Mouse (Mus musculus) adrenal gland, adult 18-20 months (tissue): ENCODE measurements around the gene Ly6g6f. TPM values are rescaled to one million over a fixed set of nuclear protein-coding genes. Genes with fewer than 3 reads are reported as not detected.

Experiments used
- DNase-seq, 2 experiments: peaks; one replicate each; pipeline ENCODE4 v3.0.0; 2021 to 2022; ENCODE audit warnings: low spot score in 2 of 2
- total RNA-seq, 2 experiments: library from RNA; stranded (reverse); gene quantifications; 1 replicate in 1 of 2; 2 replicates in 1 of 2; pipeline ENCODE4 v1.2.3; 2021

The Ly6g6f gene
- total RNA-seq, 2 experiments from 2014 or later, result not detected

DNA sequence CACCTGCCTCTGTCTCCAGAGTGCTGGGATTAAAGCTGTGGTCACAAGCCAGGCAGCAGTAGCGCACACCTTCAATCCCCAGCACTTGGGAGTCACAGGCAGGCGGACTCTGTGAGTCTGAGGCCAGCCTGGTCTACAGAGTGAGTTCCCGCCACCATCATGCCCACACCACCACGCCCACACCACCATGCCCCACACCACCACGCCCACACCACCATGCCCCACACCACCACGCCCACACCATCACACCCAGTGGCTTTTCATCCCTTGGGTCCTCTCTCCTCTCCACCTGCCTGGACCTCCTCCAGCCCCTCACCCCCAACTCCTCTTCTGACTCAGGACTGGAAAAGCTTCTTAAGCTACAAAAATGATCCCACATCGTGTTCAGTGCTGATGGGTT is 53.5 kb downstream of the Ly6g6f start:
- no peak for DNase-seq

DNA sequence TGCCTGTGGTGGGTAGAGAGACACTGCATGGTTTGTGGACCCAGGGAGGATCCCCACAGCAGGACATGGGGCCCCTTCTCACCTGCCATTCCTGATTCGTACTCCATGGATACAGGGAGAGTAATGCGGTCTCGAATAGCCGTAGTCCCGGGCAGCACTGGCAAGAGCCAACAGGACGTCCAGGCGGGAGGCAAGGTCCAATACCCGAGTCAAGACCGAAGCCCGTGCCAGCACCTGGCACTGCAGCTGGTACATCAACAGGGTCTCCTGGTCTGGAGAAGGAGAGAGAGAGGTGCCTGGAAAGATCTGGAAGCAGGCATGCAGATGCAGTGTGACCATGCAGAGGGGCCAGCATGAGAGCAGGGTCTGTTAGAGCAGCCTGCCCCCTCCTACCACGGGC is 54.1 kb downstream of the Ly6g6f start:
- DNase-seq, result no peak

Other genes with a start within 250 kb of the Ly6g6f start
- 10 to 100 TPM; 54.2 to 62.5 TPM for gene Stk19, start 248.7 kb downstream of the Ly6g6f start, total RNA-seq
- 10 to 100 TPM; 75.5 to 82.1 TPM for gene Dxo, start 248.6 kb downstream of the Ly6g6f start, total RNA-seq
- gene Skiv2l, start 235.4 kb downstream of the Ly6g6f start, total RNA-seq, result 10 to 100 TPM; 60.8 to 65.9 TPM
- 10 to 100 TPM; 46.1 to 54.5 TPM for gene Nelfe, start 235.2 kb downstream of the Ly6g6f start, total RNA-seq
- gene Cfb, start 223.1 kb downstream of the Ly6g6f start, total RNA-seq, result 10 to 100 TPM; 14.6 to 38.9 TPM
- gene Zbtb12, start 206.1 kb downstream of the Ly6g6f start, total RNA-seq, result 10 to 100 TPM in 1 of 2 experiments, 1 to 10 TPM in 1; 9.9 to 12.4 TPM
- under 1 TPM in 1 of 2 experiments, not detected in 1; 0.19 TPM for gene Gm20547, start 203.6 kb downstream of the Ly6g6f start, total RNA-seq
- gene C2, start 187.3 kb downstream of the Ly6g6f start, total RNA-seq, result 10 to 100 TPM; 88.3 to 89.2 TPM
- 100 to 1,000 TPM; 101 to 144 TPM for gene Ehmt2, start 187.1 kb downstream of the Ly6g6f start, total RNA-seq
- gene Slc44a4, start 171.1 kb downstream of the Ly6g6f start, total RNA-seq, result under 1 TPM; 0.30 to 0.51 TPM
- gene Neu1, start 154.4 kb downstream of the Ly6g6f start, total RNA-seq, result 10 to 100 TPM; 22.5 to 24.3 TPM
- 100 to 1,000 TPM; 635 to 643 TPM for gene Hspa1b, start 126.4 kb downstream of the Ly6g6f start, total RNA-seq
- gene Gm20481, start 115.7 kb downstream of the Ly6g6f start, total RNA-seq, result under 1 TPM in 1 of 2 experiments, not detected in 1; 0.60 TPM
- 100 to 1,000 TPM; 195 to 256 TPM for gene Hspa1a, start 113.5 kb downstream of the Ly6g6f start, total RNA-seq
- under 1 TPM; 0.30 to 0.58 TPM for gene Hspa1l, start 112.9 kb downstream of the Ly6g6f start, total RNA-seq
- 10 to 100 TPM; 31.9 to 34.5 TPM for gene Lsm2, start 103.7 kb downstream of the Ly6g6f start, total RNA-seq
- 10 to 100 TPM; 49.8 to 64.8 TPM for gene Vars, start 84.6 kb downstream of the Ly6g6f start, total RNA-seq
- under 1 TPM; 0.50 to 0.61 TPM for gene Vwa7, start 69.0 kb downstream of the Ly6g6f start, total RNA-seq
- under 1 TPM in 1 of 2 experiments, not detected in 1; 0.51 TPM for gene Sapcd1, start 57.6 kb downstream of the Ly6g6f start, total RNA-seq
- 1 to 10 TPM; 1.1 to 1.3 TPM for gene Msh5, start 38.9 kb downstream of the Ly6g6f start, total RNA-seq
- gene Clic1, start 35.6 kb downstream of the Ly6g6f start, total RNA-seq, result 10 to 100 TPM; 71.9 to 92.9 TPM
- gene Ddah2, start 26.6 kb downstream of the Ly6g6f start, total RNA-seq, result 10 to 100 TPM in 1 of 2 experiments, 1 to 10 TPM in 1; 9.1 to 17.0 TPM
- gene Ly6g6c, start 20.2 kb downstream of the Ly6g6f start, total RNA-seq, result not detected
- gene Mpig6b, start 19.4 kb downstream of the Ly6g6f start, total RNA-seq, result under 1 TPM; 0.13 to 0.22 TPM
- not detected for gene Ly6g6e, start 8.7 kb downstream of the Ly6g6f start, total RNA-seq
- not detected for gene Ly6g6d, start 7.5 kb downstream of the Ly6g6f start, total RNA-seq
- gene Abhd16a, start 3.7 kb upstream of the Ly6g6f start, total RNA-seq, result 10 to 100 TPM; 75.0 to 88.2 TPM
- gene Ly6g5c, start 22.7 kb upstream of the Ly6g6f start, total RNA-seq, result not detected
- under 1 TPM; 0.33 to 0.67 TPM for gene Ly6g5b, start 29.8 kb upstream of the Ly6g6f start, total RNA-seq
- gene Gpank1, start 35.8 kb upstream of the Ly6g6f start, total RNA-seq, result 10 to 100 TPM; 14.8 to 16.2 TPM
- 100 to 1,000 TPM; 192 to 217 TPM for gene Csnk2b, start 36.4 kb upstream of the Ly6g6f start, total RNA-seq
- 10 to 100 TPM; 28.8 to 34.6 TPM for gene D17H6S53E, start 40.8 kb upstream of the Ly6g6f start, total RNA-seq
- gene Apom, start 46.4 kb upstream of the Ly6g6f start, total RNA-seq, result not detected
- gene Bag6, start 49.6 kb upstream of the Ly6g6f start, total RNA-seq, result 100 to 1,000 TPM; 307 to 394 TPM
- 100 to 1,000 TPM; 214 to 251 TPM for gene Prrc2a, start 79.3 kb upstream of the Ly6g6f start, total RNA-seq
- gene Aif1, start 90.5 kb upstream of the Ly6g6f start, total RNA-seq, result 10 to 100 TPM in 1 of 2 experiments, 1 to 10 TPM in 1; 6.1 to 11.2 TPM
- 1 to 10 TPM; 3.5 to 4.1 TPM for gene Lst1, start 102.8 kb upstream of the Ly6g6f start, total RNA-seq
- gene Ltb, start 108.8 kb upstream of the Ly6g6f start, total RNA-seq, result 1 to 10 TPM; 2.0 to 6.5 TPM
- gene Tnf, start 116.4 kb upstream of the Ly6g6f start, total RNA-seq, result under 1 TPM; 0.36 to 0.83 TPM
- not detected for gene Lta, start 119.7 kb upstream of the Ly6g6f start, total RNA-seq
- gene Gm16181, start 135.2 kb upstream of the Ly6g6f start, total RNA-seq, result not detected
- gene Atp6v1g2, start 148.1 kb upstream of the Ly6g6f start, total RNA-seq, result 1 to 10 TPM; 4.7 to 5.3 TPM
- gene Nfkbil1, start 150.2 kb upstream of the Ly6g6f start, total RNA-seq, result 10 to 100 TPM; 12.4 to 15.3 TPM
- 100 to 1,000 TPM; 195 to 213 TPM for gene Ddx39b, start 156.1 kb upstream of the Ly6g6f start, total RNA-seq
- 100 to 1,000 TPM; 219 to 653 TPM for gene H2-D1, start 177.1 kb upstream of the Ly6g6f start, total RNA-seq
- gene H2-Q1, start 234.8 kb upstream of the Ly6g6f start, total RNA-seq, result 10 to 100 TPM in 1 of 2 experiments, 1 to 10 TPM in 1; 3.7 to 11.4 TPM